ENCODE assay signal across 8 mouse cellular contexts in the genomic region with DNA sequence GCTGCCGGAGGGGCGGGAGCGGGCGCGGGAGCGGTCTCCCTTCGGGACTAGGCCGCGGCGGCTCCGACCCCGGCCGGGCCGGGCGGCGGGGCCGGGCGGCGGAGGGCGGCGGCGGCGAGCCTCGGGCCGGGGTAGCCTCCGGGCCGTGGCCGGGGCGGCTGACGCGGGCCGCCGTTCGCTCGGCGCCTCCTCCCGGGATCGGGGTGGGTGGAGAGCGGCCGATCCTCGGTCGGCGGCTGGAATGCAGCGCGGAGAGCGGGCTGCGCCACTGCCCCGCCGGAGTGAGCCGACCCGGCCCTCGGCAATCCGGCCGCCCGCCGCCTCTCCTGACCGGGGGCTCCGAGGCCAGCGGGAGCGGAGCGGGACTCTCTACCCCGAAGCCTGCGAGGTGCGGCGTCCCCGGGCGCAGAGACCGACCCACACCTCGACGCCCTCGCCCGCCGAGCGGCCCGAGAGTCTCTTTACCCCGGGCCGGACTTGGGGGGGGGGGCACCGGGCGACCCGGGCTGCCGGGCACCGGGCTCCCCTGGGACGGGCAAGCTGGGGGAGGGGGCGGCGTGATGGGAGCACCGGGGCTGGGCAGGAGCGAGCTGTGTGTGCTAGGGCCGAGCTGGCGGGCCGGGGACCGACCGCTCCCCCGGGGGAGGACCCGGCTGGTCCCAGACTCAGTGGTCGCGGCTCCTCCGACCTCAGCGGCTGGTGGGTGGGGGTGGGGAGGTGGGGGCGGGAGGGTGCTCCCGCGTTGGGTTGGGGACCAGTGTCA. TPM values are rescaled to one million over a fixed set of nuclear protein-coding genes. Genes with fewer than 3 reads are reported as not detected.
A peak's percentile ranks its signal among the peaks of the same experiment; 100 is the strongest.
DNase-seq lines count a peak whose midpoint lies in the region; ATAC-seq and TF ChIP-seq lines count a peak whose summit lies in the region.

No protein-coding gene starts in this region.

- DNase-seq in layer of hippocampus, postnatal 25 days (ENCODE audit: extremely low spot score in 1 of 2, low spot score in 1 of 2) = peak; percentile 9 to 14
- no peak for DNase-seq in layer of hippocampus, adult 8-10 months (ENCODE audit: low spot score in 2 of 2)
- DNase-seq in cerebellum, adult 9-11 months = peak; percentile 43
- DNase-seq in hindbrain, embryonic 14.5 days (ENCODE audit: low spot score) = peak; percentile 30
- no peak for DNase-seq in liver, adult 2 months (ENCODE audit: extremely low read depth, low read depth, low spot score)

- H3K79me2 ChIP-seq in liver, adult 2 months (ENCODE audit: control insufficient read depth, insufficient read depth, low read length) = peaks cover 3% of the 10 kb centered on the region; the same call in 1 of the 2 replicates
- peaks cover 25% of the 10 kb centered on the region for H3K79me2 ChIP-seq in myocyte (ENCODE audit: control insufficient read depth, insufficient read depth)

- TF ChIP-seq POLR2A in liver, adult 2 months (IDR thresholded peaks at IDR 0.05; ENCODE audit: extremely low read depth, insufficient read depth, low read length) = no peak
- no peak for TF ChIP-seq POLR2A in myocyte (IDR thresholded peaks at IDR 0.05; ENCODE audit: insufficient read length, low read depth)

- no peaks in the 10 kb centered on the region for H3K9me3 ChIP-seq in hindbrain, embryonic 14.5 days (ENCODE audit: control insufficient read depth, low read length)
- no peaks in the 10 kb centered on the region for H3K9me3 ChIP-seq in stomach, embryonic 14.5 days (ENCODE audit: control insufficient read depth, low read depth, low read length)

- H3ac ChIP-seq in myocyte (ENCODE audit: control insufficient read depth, insufficient read length) = peak overlapping the region; percentile 98

- peaks cover 5% of the 10 kb centered on the region; the same call in 1 of the 2 replicates for H3K4me1 ChIP-seq in hindbrain, embryonic 14.5 days (replicated peaks; ENCODE audit: control insufficient read depth, insufficient read depth, low read length)
- H3K4me1 ChIP-seq in liver, adult 2 months (ENCODE audit: control insufficient read depth, insufficient read depth, low read length) = no peaks in the 10 kb centered on the region
- no peaks in the 10 kb centered on the region for H3K4me1 ChIP-seq in stomach, embryonic 14.5 days (ENCODE audit: control insufficient read depth, insufficient read depth, low read length)

- WGBS in hindbrain, embryonic 14.5 days = 1% methylated on average over 43 of the region's 101 CpGs
- 2% methylated on average over 92 of the region's 101 CpGs for WGBS in liver, adult 2 months
- under 1% methylated on average over 81 of the region's 101 CpGs for WGBS in stomach, embryonic 14.5 days

- peak; percentile 41 for ATAC-seq in frontal cortex, adult (ENCODE audit: low TSS enrichment)
- ATAC-seq in hindbrain, embryonic 14.5 days (ENCODE audit: low FRiP score) = peak; percentile 72
- ATAC-seq in stomach, embryonic 14.5 days (ENCODE audit: insufficient number of reproducible peaks, insufficient read depth, low FRiP score, low read depth) = peak; percentile 47

- peak overlapping the region; percentile 98 for H3K27ac ChIP-seq in hindbrain, embryonic 14.5 days
- peak overlapping the region; percentile 60; the same call in 1 of the 2 replicates for H3K27ac ChIP-seq in liver, adult 2 months (replicated peaks; ENCODE audit: insufficient read depth, low read depth, low read length)
- peak overlapping the region; percentile 95 for H3K27ac ChIP-seq in stomach, embryonic 14.5 days (ENCODE audit: low read length)

- no peak for TF ChIP-seq CTCF in liver, adult 2 months (IDR thresholded peaks at IDR 0.05; ENCODE audit: low read depth, low read length)

- peak overlapping the region; percentile 98 for H3K9ac ChIP-seq in hindbrain, embryonic 14.5 days
- peak overlapping the region; percentile 100 for H3K9ac ChIP-seq in liver, adult 2 months (ENCODE audit: low read depth, low read length)
- H3K9ac ChIP-seq in stomach, embryonic 14.5 days (replicated peaks; ENCODE audit: low read depth, low read length) = peak overlapping the region; percentile 93

- no peaks in the 10 kb centered on the region for H3K27me3 ChIP-seq in hindbrain, embryonic 14.5 days (ENCODE audit: control insufficient read depth, insufficient read depth, low read length)
- no peaks in the 10 kb centered on the region for H3K27me3 ChIP-seq in liver, adult 2 months (ENCODE audit: control insufficient read depth, insufficient read depth, low read length)
- H3K27me3 ChIP-seq in myocyte (ENCODE audit: control insufficient read depth, insufficient read depth, insufficient read length) = no peaks in the 10 kb centered on the region
- H3K27me3 ChIP-seq in stomach, embryonic 14.5 days (ENCODE audit: control insufficient read depth, insufficient read depth, low read length) = no peaks in the 10 kb centered on the region

- H3K4me2 ChIP-seq in hindbrain, embryonic 14.5 days (replicated peaks) = peak overlapping the region; percentile 86
- peak overlapping the region; percentile 80 for H3K4me2 ChIP-seq in myocyte (ENCODE audit: low read depth)
- peak overlapping the region; percentile 84 for H3K4me2 ChIP-seq in stomach, embryonic 14.5 days (replicated peaks; ENCODE audit: low read depth, low read length)

- peaks cover 17% of the 10 kb centered on the region for H3K36me3 ChIP-seq in hindbrain, embryonic 14.5 days (replicated peaks; ENCODE audit: control insufficient read depth, insufficient read depth)
- H3K36me3 ChIP-seq in liver, adult 2 months (ENCODE audit: control insufficient read depth, insufficient read depth, low read length) = peaks cover 6% of the 10 kb centered on the region
- H3K36me3 ChIP-seq in myocyte (ENCODE audit: control insufficient read depth, insufficient read depth) = no peaks in the 10 kb centered on the region
- peaks cover 6% of the 10 kb centered on the region; the same call in 1 of the 2 replicates for H3K36me3 ChIP-seq in stomach, embryonic 14.5 days (ENCODE audit: control insufficient read depth, insufficient read depth, low read length)

- H3K4me3 ChIP-seq in hindbrain, embryonic 14.5 days (replicated peaks; ENCODE audit: low read length) = peak overlapping the region; percentile 86
- H3K4me3 ChIP-seq in liver, adult 2 months (ENCODE audit: insufficient read depth, low read depth, low read length) = peak overlapping the region; percentile 97
- peak overlapping the region; percentile 41 for H3K4me3 ChIP-seq in myocyte
- peak overlapping the region; percentile 94 for H3K4me3 ChIP-seq in stomach, embryonic 14.5 days (ENCODE audit: low read depth, low read length)

TF ChIP-seq in myocyte, 11 proteins besides CTCF, POLR2A, EP300 and RAD21:
- no peak for TF ChIP-seq SRF (IDR thresholded peaks at IDR 0.05; ENCODE audit: control insufficient read depth, insufficient read length, low read depth)
TF ChIP-seq in myocyte: peak in this region for 0.

RNA-seq across cellular contexts. Expression of a gene that starts 5.9 kb away (rescaled TPM):
- total RNA-seq in layer of hippocampus, postnatal 25 days (2021) = 10 to 100 TPM; 24.0 to 30.4 TPM
- total RNA-seq in layer of hippocampus, adult 8-10 months (2022) = 10 to 100 TPM; 25.3 to 27.7 (median 26.5) TPM
- 22.9 and 23.3 TPM in 2 replicates for polyA plus RNA-seq in hindbrain, embryonic 14.5 days (2014; fragmentation: Nextera tagmentation; extraction: Ambion mirVana)
- 11.1 and 12.4 TPM in 2 replicates for total RNA-seq in liver, adult 2 months (2014; rRNA removed)
- 2.4 and 2.5 TPM in 2 replicates for polyA plus RNA-seq in liver, adult 2 months (2012; rRNA removed)
- 3.3 TPM for polyA plus RNA-seq in myocyte (2012; fragmentation: generic; extraction: Trizol)
- polyA plus RNA-seq in stomach, embryonic 14.5 days (2014; fragmentation: Nextera tagmentation; extraction: Ambion mirVana) = 29.5 and 29.9 TPM in 2 replicates

Comparison
In these comparisons a context has a peak if more than half of its experiments do, and no peak if none do; other contexts are left out.
1. DNase-seq: peak in layer of hippocampus, postnatal 25 days (2 of 2), cerebellum, adult 9-11 months (single experiment) and hindbrain, embryonic 14.5 days (single experiment); none in layer of hippocampus, adult 8-10 months (0 of 2) and liver, adult 2 months (single experiment).
2. H3K4me3 ChIP-seq: peak in every context shown above with its lines; median percentile 97 in liver, adult 2 months; 94 in stomach, embryonic 14.5 days; 86 in hindbrain, embryonic 14.5 days; 41 in myocyte.
3. Peak in every context shown above with its lines, with median percentiles within 50 percentile points of each other: ATAC-seq, H3K27ac ChIP-seq, H3K4me2 ChIP-seq and H3K9ac ChIP-seq.